Mouse (Mus musculus): ENCODE results near the gene Vmn1r115. TPM values are rescaled to one million over a fixed set of nuclear protein-coding genes. Genes with fewer than 3 reads are reported as not detected.
"Not testable (repeated sequence)": the region's sequence is repeated elsewhere in the genome, so short reads cannot be mapped to it uniquely, and the experiment has no call there.

The Vmn1r115 gene
- total RNA-seq (2012; rRNA removed), result not detected in 2 replicates

DNA sequence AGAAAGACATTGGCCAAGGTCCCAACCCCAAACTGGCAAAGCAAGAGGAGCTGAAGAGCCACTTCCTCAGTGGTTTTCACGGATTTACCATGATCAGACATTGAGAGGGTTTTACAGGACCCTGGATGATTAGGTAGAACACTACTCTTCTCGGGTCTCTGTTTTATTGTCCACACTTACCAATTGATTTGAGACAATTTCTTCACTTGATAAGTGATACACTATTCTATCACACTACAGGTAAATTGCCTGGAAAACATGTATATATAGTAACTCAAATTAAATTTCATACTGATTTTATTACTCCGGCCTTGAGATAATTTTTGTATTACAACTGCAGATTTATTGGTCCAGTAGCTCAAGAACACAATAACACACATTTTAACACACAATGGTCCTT is at the start of gene Vmn1r115:
Gene Vmn1r115 (minus strand): TSS at position 101 of the 400 bp plus-strand sequence.
- in situ Hi-C loops (cut with MboI; ENCODE audit: low sequenced_read_pairs in 2 of 2, unreplicated experiment in 2 of 2); H3K27ac ChIP-seq (ENCODE audit: insufficient read depth, low read depth, low read length, poor library complexity, severe bottlenecking); H3K9me3 ChIP-seq (ENCODE audit: control insufficient read depth, insufficient read depth, low read depth, low read length); DNase-seq (ENCODE audit: low read depth, low spot score); H3K4me3 ChIP-seq (ENCODE audit: insufficient read depth in 1 of 2, low read depth in 1 of 2, low read length in 2 of 2, poor library complexity in 1 of 2, severe bottlenecking in 1 of 2); H3K36me3 ChIP-seq (ENCODE audit: control insufficient read depth, insufficient read depth, low read length, poor library complexity, severe bottlenecking); H3K4me1 ChIP-seq (ENCODE audit: control insufficient read depth in 2 of 2, insufficient read depth in 2 of 2, low read length in 2 of 2, poor library complexity in 1 of 2); H3K9ac ChIP-seq (ENCODE audit: insufficient read depth, low read depth, low read length, poor library complexity, severe bottlenecking): not testable (repeated sequence)

GRCm38 (mm10) chr7:20884021-20884420 is 39.2 kb upstream of the Vmn1r115 start, which contains the start of gene Vmn1r117:
TSS of gene Vmn1r117 (minus strand) at chr7:20884121.
- H3K9me3 ChIP-seq (ENCODE audit: control insufficient read depth, insufficient read depth, low read depth, low read length); in situ Hi-C loops (cut with MboI; ENCODE audit: low sequenced_read_pairs in 2 of 2, unreplicated experiment in 2 of 2); H3K4me3 ChIP-seq (ENCODE audit: insufficient read depth in 1 of 2, low read depth in 1 of 2, low read length in 2 of 2, poor library complexity in 1 of 2, severe bottlenecking in 1 of 2); H3K36me3 ChIP-seq (ENCODE audit: control insufficient read depth, insufficient read depth, low read length, poor library complexity, severe bottlenecking); H3K27ac ChIP-seq (ENCODE audit: insufficient read depth, low read depth, low read length, poor library complexity, severe bottlenecking); H3K4me1 ChIP-seq (ENCODE audit: control insufficient read depth in 2 of 2, insufficient read depth in 2 of 2, low read length in 2 of 2, poor library complexity in 1 of 2); DNase-seq (ENCODE audit: low read depth, low spot score); H3K9ac ChIP-seq (ENCODE audit: insufficient read depth, low read depth, low read length, poor library complexity, severe bottlenecking): not testable (repeated sequence)

DNA sequence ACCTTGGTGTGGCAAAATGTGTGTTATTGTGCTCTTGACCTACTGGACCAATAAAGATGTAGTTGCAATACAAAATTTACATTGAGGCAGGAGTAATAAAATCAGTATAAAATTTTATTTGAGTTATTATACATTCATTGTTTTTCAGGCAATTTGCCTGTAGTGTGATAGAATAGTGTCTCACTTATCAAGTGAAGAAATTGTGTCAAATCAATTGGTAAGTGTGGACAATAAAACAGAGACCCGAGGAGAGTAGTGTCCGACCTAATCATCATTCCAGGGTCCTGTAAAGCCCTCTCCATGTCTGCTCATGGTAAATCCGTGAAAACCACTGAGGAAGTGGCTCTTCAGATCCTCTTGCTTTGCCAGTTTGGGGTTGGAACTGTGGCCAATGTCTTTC is 27.2 kb upstream of the Vmn1r115 start, which contains the start of gene Vmn1r116:
Gene Vmn1r116 (plus strand): TSS at position 301 of the 400 bp plus-strand sequence.
- DNase-seq (ENCODE audit: low read depth, low spot score); H3K4me1 ChIP-seq (ENCODE audit: control insufficient read depth in 2 of 2, insufficient read depth in 2 of 2, low read length in 2 of 2, poor library complexity in 1 of 2); H3K9ac ChIP-seq (ENCODE audit: insufficient read depth, low read depth, low read length, poor library complexity, severe bottlenecking); in situ Hi-C loops (cut with MboI; ENCODE audit: low sequenced_read_pairs in 2 of 2, unreplicated experiment in 2 of 2); H3K9me3 ChIP-seq (ENCODE audit: control insufficient read depth, insufficient read depth, low read depth, low read length); H3K27ac ChIP-seq (ENCODE audit: insufficient read depth, low read depth, low read length, poor library complexity, severe bottlenecking); H3K4me3 ChIP-seq (ENCODE audit: insufficient read depth in 1 of 2, low read depth in 1 of 2, low read length in 2 of 2, poor library complexity in 1 of 2, severe bottlenecking in 1 of 2); H3K36me3 ChIP-seq (ENCODE audit: control insufficient read depth, insufficient read depth, low read length, poor library complexity, severe bottlenecking): not testable (repeated sequence)

DNA sequence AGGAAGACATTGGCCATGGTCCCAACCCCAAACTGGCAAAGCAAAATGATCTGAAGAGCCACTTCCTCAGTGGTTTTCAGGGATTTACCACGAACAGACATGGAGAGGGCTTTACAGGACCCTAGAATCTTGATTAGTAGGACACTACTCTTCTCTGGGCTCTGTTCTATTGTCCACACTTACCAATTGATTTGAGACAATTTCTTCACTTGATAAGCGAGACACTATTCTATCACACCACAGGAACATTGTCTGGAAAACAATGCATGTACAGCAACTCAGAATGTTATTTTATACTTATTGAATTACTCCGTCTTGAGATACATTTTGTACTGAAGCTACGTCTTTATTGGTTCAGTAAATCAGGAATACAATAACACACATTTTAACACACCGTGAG is 32.7 kb downstream of the Vmn1r115 start, which contains the start of gene Vmn1r114:
Gene Vmn1r114 (minus strand): TSS at position 101 of the 400 bp plus-strand sequence.
- H3K9me3 ChIP-seq (ENCODE audit: control insufficient read depth, insufficient read depth, low read depth, low read length); H3K9ac ChIP-seq (ENCODE audit: insufficient read depth, low read depth, low read length, poor library complexity, severe bottlenecking); DNase-seq (ENCODE audit: low read depth, low spot score); H3K36me3 ChIP-seq (ENCODE audit: control insufficient read depth, insufficient read depth, low read length, poor library complexity, severe bottlenecking); in situ Hi-C loops (cut with MboI; ENCODE audit: low sequenced_read_pairs in 2 of 2, unreplicated experiment in 2 of 2); H3K4me1 ChIP-seq (ENCODE audit: control insufficient read depth in 2 of 2, insufficient read depth in 2 of 2, low read length in 2 of 2, poor library complexity in 1 of 2); H3K4me3 ChIP-seq (ENCODE audit: insufficient read depth in 1 of 2, low read depth in 1 of 2, low read length in 2 of 2, poor library complexity in 1 of 2, severe bottlenecking in 1 of 2); H3K27ac ChIP-seq (ENCODE audit: insufficient read depth, low read depth, low read length, poor library complexity, severe bottlenecking): not testable (repeated sequence)

Other genes with a start within 250 kb of the Vmn1r115 start
- gene Gm4513, start 246.0 kb downstream of the Vmn1r115 start, total RNA-seq (2012; rRNA removed), result not detected in 2 replicates
- gene Vmn1r107, start 176.1 kb downstream of the Vmn1r115 start, total RNA-seq (2012; rRNA removed), result not detected in 2 replicates
- not detected in 2 replicates for gene Vmn1r111, start 141.8 kb downstream of the Vmn1r115 start, total RNA-seq (2012; rRNA removed)
- not detected in 2 replicates for gene Gm10668, start 114.4 kb downstream of the Vmn1r115 start, total RNA-seq (2012; rRNA removed)
- gene Vmn1r112, start 73.8 kb downstream of the Vmn1r115 start, total RNA-seq (2012; rRNA removed), result not detected in 2 replicates
- gene Vmn1r113, start 57.7 kb downstream of the Vmn1r115 start, total RNA-seq (2012; rRNA removed), result not detected in 2 replicates
- gene Vmn1r114, start 32.8 kb downstream of the Vmn1r115 start, total RNA-seq (2012; rRNA removed), result not detected in 2 replicates
- not detected in 2 replicates for gene Vmn1r116, start 27.3 kb upstream of the Vmn1r115 start, total RNA-seq (2012; rRNA removed)
- gene Vmn1r117, start 39.1 kb upstream of the Vmn1r115 start, total RNA-seq (2012; rRNA removed), result not detected in 2 replicates
- not detected in 2 replicates for gene Vmn1r118, start 67.4 kb upstream of the Vmn1r115 start, total RNA-seq (2012; rRNA removed)
- gene Vmn1r119, start 167.5 kb upstream of the Vmn1r115 start, total RNA-seq (2012; rRNA removed), result not detected in 2 replicates
- gene Vmn1r120, start 208.8 kb upstream of the Vmn1r115 start, total RNA-seq (2012; rRNA removed), result not detected in 2 replicates

All from ES-E14 (cell line).